Mouse (Mus musculus): ENCODE measurements around the gene Sept9. TPM values are rescaled to one million over a fixed set of nuclear protein-coding genes. Genes with fewer than 3 reads are reported as not detected.

Sept9 gene
- polyA plus RNA-seq, 1 experiment from 2014 or later: 52.5 TPM

GRCm38 (mm10) chr11:117394230-117395137, 195.0 kb downstream of the Sept9 start:
- H3K36me3 ChIP-seq (ENCODE audit: insufficient read depth, low read length): no peaks in the 10 kb centered on the region
- H3K4me2 ChIP-seq (replicated peaks; ENCODE audit: low read depth, low read length): no peak overlapping the region
- peaks cover 15% of the 10 kb centered on the region; the same call in 1 of the 2 replicates for H3K27me3 ChIP-seq (replicated peaks; ENCODE audit: insufficient read depth, low read length)
- no peak for ATAC-seq
- no peak overlapping the region for H3K4me3 ChIP-seq (ENCODE audit: low read depth, low read length)
- 3% methylated on average over 34 of the region's 34 CpGs for WGBS
- no peaks in the 10 kb centered on the region for H3K4me1 ChIP-seq (ENCODE audit: insufficient read depth, low read depth, low read length)
- TF ChIP-seq CTCF (IDR thresholded peaks at IDR 0.05): no peak
- TF ChIP-seq EP300 (IDR thresholded peaks at IDR 0.05): no peak
- DNase-seq (ENCODE audit: low spot score): no peak
- H3K27ac ChIP-seq (ENCODE audit: low read length): no peak overlapping the region
- no peaks in the 10 kb centered on the region for H3K9me3 ChIP-seq (ENCODE audit: low read length)
- H3K9ac ChIP-seq (replicated peaks; ENCODE audit: low read depth): no peak overlapping the region

DNA sequence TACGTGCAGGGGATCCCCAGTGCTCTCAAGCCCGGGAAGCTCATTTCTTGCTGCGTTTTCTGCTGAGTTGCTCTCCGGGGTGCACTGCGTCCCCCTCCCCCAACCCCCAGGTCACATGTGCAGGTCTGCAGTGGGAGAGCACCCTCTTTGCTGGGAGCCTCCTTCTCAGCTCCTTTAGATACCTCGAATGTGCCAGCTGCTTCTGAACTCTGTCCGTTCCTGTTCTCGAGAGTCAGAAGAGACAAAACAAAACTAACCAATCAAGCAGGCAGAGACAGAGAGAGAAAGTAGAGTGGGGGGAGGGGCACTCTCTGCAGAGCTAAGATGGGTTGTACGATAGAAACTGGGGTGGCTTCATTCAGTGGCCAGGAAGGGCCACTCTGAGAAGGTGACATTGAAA, 195.8 kb downstream of the Sept9 start:
- H3K4me2 ChIP-seq (replicated peaks; ENCODE audit: low read depth, low read length): no peak overlapping the region
- H3K9ac ChIP-seq (replicated peaks; ENCODE audit: low read depth): no peak overlapping the region

DNA sequence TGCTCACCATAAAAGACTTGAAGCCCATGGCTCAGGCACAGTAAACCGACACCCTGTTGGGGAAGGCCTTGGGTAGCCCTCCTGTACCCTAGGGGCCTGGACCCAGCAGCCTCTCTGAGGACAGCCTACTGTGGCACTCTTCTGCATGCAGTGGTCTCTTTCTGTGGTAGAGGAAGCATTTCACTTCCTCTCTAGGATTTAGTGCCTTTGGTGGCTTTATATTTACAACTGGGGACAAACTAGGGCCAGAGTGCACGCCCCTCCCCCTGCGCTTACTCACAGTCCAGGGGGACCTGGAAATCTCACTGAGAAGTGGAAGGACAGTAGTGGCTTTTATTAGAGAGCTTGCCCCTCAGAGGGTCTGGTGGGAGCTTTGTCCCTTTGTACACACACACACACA, 197.5 kb downstream of the Sept9 start:
- Histone ChIP-seq H3K36me3 (ENCODE audit: insufficient read depth, low read length) (no peaks in the 10 kb centered on the region), H3K4me2 (replicated peaks; ENCODE audit: low read depth, low read length) (no peak overlapping the region), H3K27me3 (replicated peaks; ENCODE audit: insufficient read depth, low read length) (peaks cover 15% of the 10 kb centered on the region; the same call in 1 of the 2 replicates), H3K27ac (ENCODE audit: low read length) (no peak overlapping the region), H3K4me1 (ENCODE audit: insufficient read depth, low read depth, low read length) (no peaks in the 10 kb centered on the region), H3K9me3 (ENCODE audit: low read length) (no peaks in the 10 kb centered on the region), H3K4me3 (ENCODE audit: low read depth, low read length) (no peak overlapping the region), H3K9ac (replicated peaks; ENCODE audit: low read depth) (no peak overlapping the region)
- no peak for ATAC-seq
- WGBS: 68% methylated on average over 3 of the region's 3 CpGs
- TF ChIP-seq CTCF (IDR thresholded peaks at IDR 0.05) (no peak), EP300 (IDR thresholded peaks at IDR 0.05) (no peak)
- no peak for DNase-seq (ENCODE audit: low spot score)

More for the DNA sequence above, 195.8 kb downstream of the Sept9 start:
- Histone ChIP-seq H3K36me3 (ENCODE audit: insufficient read depth, low read length) (no peaks in the 10 kb centered on the region), H3K27ac (ENCODE audit: low read length) (no peak overlapping the region), H3K4me3 (ENCODE audit: low read depth, low read length) (no peak overlapping the region), H3K4me1 (ENCODE audit: insufficient read depth, low read depth, low read length) (no peaks in the 10 kb centered on the region), H3K9me3 (ENCODE audit: low read length) (no peaks in the 10 kb centered on the region), H3K27me3 (replicated peaks; ENCODE audit: insufficient read depth, low read length) (peaks cover 15% of the 10 kb centered on the region; the same call in 1 of the 2 replicates)
- DNase-seq (ENCODE audit: low spot score): no peak
- ATAC-seq: no peak
- 6% methylated on average over 9 of the region's 9 CpGs for WGBS
- TF ChIP-seq EP300 (IDR thresholded peaks at IDR 0.05) (no peak), CTCF (IDR thresholded peaks at IDR 0.05) (no peak)

DNA sequence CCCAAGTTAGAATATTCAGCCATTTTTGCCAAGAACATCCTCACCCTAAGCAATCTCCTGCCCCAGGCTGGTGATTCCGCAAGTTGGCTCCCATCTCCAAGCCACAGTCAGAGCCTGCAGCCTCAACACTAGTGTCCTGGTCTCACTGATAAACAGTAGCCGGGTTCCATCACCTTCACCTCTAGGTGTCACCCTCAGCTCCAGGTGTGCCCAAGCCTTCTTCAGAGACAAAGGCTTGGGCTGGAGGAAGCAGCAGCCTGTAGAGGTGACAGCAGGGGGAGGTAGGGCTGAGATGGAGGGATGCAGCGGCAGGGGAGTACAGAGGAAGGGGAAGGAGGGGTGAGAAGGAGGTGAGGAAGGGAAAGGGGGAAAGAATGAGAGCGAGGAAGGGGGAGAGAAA, 198.3 kb downstream of the Sept9 start:
- peak; percentile 19; the same call in 1 of the 2 replicates for ATAC-seq
- TF ChIP-seq EP300 (IDR thresholded peaks at IDR 0.05) (no peak), CTCF (IDR thresholded peaks at IDR 0.05) (peak; percentile 51)
- peaks cover 15% of the 10 kb centered on the region; the same call in 1 of the 2 replicates for H3K27me3 ChIP-seq (replicated peaks; ENCODE audit: insufficient read depth, low read length)

GRCm38 (mm10) chr11:117398191-117398590, 198.7 kb downstream of the Sept9 start:
- Histone ChIP-seq H3K9ac (replicated peaks; ENCODE audit: low read depth) (no peak overlapping the region), H3K27ac (ENCODE audit: low read length) (no peak overlapping the region), H3K4me1 (ENCODE audit: insufficient read depth, low read depth, low read length) (no peaks in the 10 kb centered on the region), H3K36me3 (ENCODE audit: insufficient read depth, low read length) (no peaks in the 10 kb centered on the region), H3K9me3 (ENCODE audit: low read length) (no peaks in the 10 kb centered on the region), H3K27me3 (replicated peaks; ENCODE audit: insufficient read depth, low read length) (peaks cover 15% of the 10 kb centered on the region; the same call in 1 of the 2 replicates), H3K4me3 (ENCODE audit: low read depth, low read length) (no peak overlapping the region), H3K4me2 (replicated peaks; ENCODE audit: low read depth, low read length) (no peak overlapping the region)
- ATAC-seq: no peak
- no peak for DNase-seq (ENCODE audit: low spot score)
- WGBS: 32% methylated on average over 7 of the region's 7 CpGs
- no peak for TF ChIP-seq EP300 (IDR thresholded peaks at IDR 0.05)
- no peak for TF ChIP-seq CTCF (IDR thresholded peaks at IDR 0.05)

More for the DNA sequence above, 198.3 kb downstream of the Sept9 start:
- H3K9me3 ChIP-seq (ENCODE audit: low read length): no peaks in the 10 kb centered on the region
- no peak overlapping the region for H3K27ac ChIP-seq (ENCODE audit: low read length)
- H3K4me1 ChIP-seq (ENCODE audit: insufficient read depth, low read depth, low read length): no peaks in the 10 kb centered on the region
- H3K36me3 ChIP-seq (ENCODE audit: insufficient read depth, low read length): no peaks in the 10 kb centered on the region
- peak; percentile 30 for DNase-seq (ENCODE audit: low spot score)
- H3K4me3 ChIP-seq (ENCODE audit: low read depth, low read length): no peak overlapping the region
- H3K9ac ChIP-seq (replicated peaks; ENCODE audit: low read depth): no peak overlapping the region
- WGBS: 21% methylated on average over 4 of the region's 4 CpGs
- no peak overlapping the region for H3K4me2 ChIP-seq (replicated peaks; ENCODE audit: low read depth, low read length)

GRCm38 (mm10) chr11:117401583-117402367, 202.3 kb downstream of the Sept9 start:
- no peaks in the 10 kb centered on the region for H3K9me3 ChIP-seq (ENCODE audit: low read length)
- H3K9ac ChIP-seq (replicated peaks; ENCODE audit: low read depth): no peak overlapping the region
- no peaks in the 10 kb centered on the region for H3K27me3 ChIP-seq (replicated peaks; ENCODE audit: insufficient read depth, low read length)
- H3K27ac ChIP-seq (ENCODE audit: low read length): no peak overlapping the region
- H3K4me3 ChIP-seq (ENCODE audit: low read depth, low read length): no peak overlapping the region
- H3K4me2 ChIP-seq (replicated peaks; ENCODE audit: low read depth, low read length): no peak overlapping the region
- TF ChIP-seq EP300 (IDR thresholded peaks at IDR 0.05) (no peak), CTCF (IDR thresholded peaks at IDR 0.05) (no peak)
- no peaks in the 10 kb centered on the region for H3K4me1 ChIP-seq (ENCODE audit: insufficient read depth, low read depth, low read length)
- no peaks in the 10 kb centered on the region for H3K36me3 ChIP-seq (ENCODE audit: insufficient read depth, low read length)
- WGBS: 85% methylated on average over 10 of the region's 10 CpGs
- no peak for ATAC-seq
- no peak for DNase-seq (ENCODE audit: low spot score)
